Mouse (Mus musculus): ENCODE measurements around the gene Fndc1. TPM values are rescaled to one million over a fixed set of nuclear protein-coding genes. Genes with fewer than 3 reads are reported as not detected.
A peak's percentile ranks its signal among the peaks of the same experiment; 100 is the strongest.

Gene Fndc1
- total and polyA plus RNA-seq, 2 experiments from 2014 or later = 6.0 to 7.6 TPM

GRCm38 (mm10) chr17:7827586-7827985, 484 bp upstream of the Fndc1 start:
- H3K27me3 ChIP-seq (ENCODE audit: insufficient read depth, low read length) = peaks cover 20% of the 10 kb centered on the region; the same call in 1 of the 2 replicates
- H3K27ac ChIP-seq (ENCODE audit: low read depth, low read length) = no peak overlapping the region
- H3K9me3 ChIP-seq (ENCODE audit: low read length) = no peaks in the 10 kb centered on the region
- peak overlapping the region; percentile 56 for H3K4me3 ChIP-seq (ENCODE audit: low read depth, low read length)
- H3K36me3 ChIP-seq (ENCODE audit: insufficient read depth, low read length) = no peaks in the 10 kb centered on the region
- 0 out of 2 replicates have a peak, but pooled peaks cover 4% of the 10 kb centered on the region for H3K4me1 ChIP-seq (ENCODE audit: insufficient read depth, low read length)
- no peak overlapping the region for H3K9ac ChIP-seq (replicated peaks; ENCODE audit: low read length, poor library complexity, severe bottlenecking)
- TF ChIP-seq CTCF (IDR thresholded peaks at IDR 0.05) = no peak
- no peak for ATAC-seq (ENCODE audit: low FRiP score)
- peak overlapping the region; percentile 99 for H3K4me2 ChIP-seq (ENCODE audit: low read depth, low read length, poor library complexity, severe bottlenecking)
- 7% methylated on average over 16 of the region's 16 CpGs for WGBS
- DNase-seq (ENCODE audit: low spot score) = peak; percentile 30

- ATAC-seq (ENCODE audit: low FRiP score) = no peak
- DNase-seq (ENCODE audit: low spot score) = no peak
- Histone ChIP-seq H3K9ac (replicated peaks; ENCODE audit: low read length, poor library complexity, severe bottlenecking) (no peak overlapping the region), H3K4me2 (ENCODE audit: low read depth, low read length, poor library complexity, severe bottlenecking) (no peak overlapping the region), H3K27me3 (ENCODE audit: insufficient read depth, low read length) (peaks cover 20% of the 10 kb centered on the region; the same call in 1 of the 2 replicates), H3K4me1 (ENCODE audit: insufficient read depth, low read length) (peaks cover 4% of the 10 kb centered on the region; the same call in 1 of the 2 replicates), H3K9me3 (ENCODE audit: low read length) (no peaks in the 10 kb centered on the region), H3K36me3 (ENCODE audit: insufficient read depth, low read length) (no peaks in the 10 kb centered on the region), H3K27ac (ENCODE audit: low read depth, low read length) (no peak overlapping the region), H3K4me3 (ENCODE audit: low read depth, low read length) (no peak overlapping the region)
- no peak for TF ChIP-seq CTCF (IDR thresholded peaks at IDR 0.05)
- 72% methylated on average over 9 of the region's 9 CpGs for WGBS
Observed at GRCm38 (mm10) chr17:7825416-7825815, 1.7 kb downstream of the Fndc1 start.

GRCm38 (mm10) chr17:7821553-7822186, 5.4 kb downstream of the Fndc1 start:
- Histone ChIP-seq H3K4me3 (ENCODE audit: low read depth, low read length) (no peak overlapping the region), H3K9me3 (ENCODE audit: low read length) (no peaks in the 10 kb centered on the region), H3K36me3 (ENCODE audit: insufficient read depth, low read length) (no peaks in the 10 kb centered on the region), H3K27ac (ENCODE audit: low read depth, low read length) (no peak overlapping the region), H3K4me1 (ENCODE audit: insufficient read depth, low read length) (peaks cover under 1% of the 10 kb centered on the region; the same call in 1 of the 2 replicates), H3K27me3 (ENCODE audit: insufficient read depth, low read length) (0 out of 2 replicates have a peak, but pooled peaks cover 4% of the 10 kb centered on the region), H3K9ac (replicated peaks; ENCODE audit: low read length, poor library complexity, severe bottlenecking) (no peak overlapping the region), H3K4me2 (ENCODE audit: low read depth, low read length, poor library complexity, severe bottlenecking) (no peak overlapping the region)
- peak; percentile 93 for TF ChIP-seq CTCF (IDR thresholded peaks at IDR 0.05)
- ATAC-seq (ENCODE audit: low FRiP score) (no peak), DNase-seq (ENCODE audit: low spot score) (peak; percentile 57)
- 33% methylated on average over 17 of the region's 17 CpGs for WGBS

GRCm38 (mm10) chr17:7820176-7820575, 6.9 kb downstream of the Fndc1 start:
- Histone ChIP-seq H3K27me3 (ENCODE audit: insufficient read depth, low read length) (no peaks in the 10 kb centered on the region), H3K9ac (replicated peaks; ENCODE audit: low read length, poor library complexity, severe bottlenecking) (no peak overlapping the region), H3K4me1 (ENCODE audit: insufficient read depth, low read length) (no peaks in the 10 kb centered on the region; the same call in 1 of the 2 replicates), H3K4me3 (ENCODE audit: low read depth, low read length) (no peak overlapping the region), H3K36me3 (ENCODE audit: insufficient read depth, low read length) (no peaks in the 10 kb centered on the region), H3K4me2 (ENCODE audit: low read depth, low read length, poor library complexity, severe bottlenecking) (no peak overlapping the region), H3K9me3 (ENCODE audit: low read length) (no peaks in the 10 kb centered on the region), H3K27ac (ENCODE audit: low read depth, low read length) (no peak overlapping the region)
- WGBS = 87% methylated on average over 7 of the region's 7 CpGs
- DNase-seq (ENCODE audit: low spot score) (no peak), ATAC-seq (ENCODE audit: low FRiP score) (no peak)
- no peak for TF ChIP-seq CTCF (IDR thresholded peaks at IDR 0.05)

- WGBS = 60% methylated on average over 2 of the region's 2 CpGs
- Histone ChIP-seq H3K9ac (replicated peaks; ENCODE audit: low read length, poor library complexity, severe bottlenecking) (no peak overlapping the region), H3K27ac (ENCODE audit: low read depth, low read length) (no peak overlapping the region), H3K4me2 (ENCODE audit: low read depth, low read length, poor library complexity, severe bottlenecking) (no peak overlapping the region), H3K27me3 (ENCODE audit: insufficient read depth, low read length) (no peaks in the 10 kb centered on the region), H3K4me3 (ENCODE audit: low read depth, low read length) (no peak overlapping the region), H3K36me3 (ENCODE audit: insufficient read depth, low read length) (no peaks in the 10 kb centered on the region), H3K4me1 (ENCODE audit: insufficient read depth, low read length) (no peaks in the 10 kb centered on the region; the same call in 1 of the 2 replicates), H3K9me3 (ENCODE audit: low read length) (no peaks in the 10 kb centered on the region)
- TF ChIP-seq CTCF (IDR thresholded peaks at IDR 0.05) = no peak
- DNase-seq (ENCODE audit: low spot score) = no peak
- no peak for ATAC-seq (ENCODE audit: low FRiP score)
Observed at GRCm38 (mm10) chr17:7816602-7817001, 10.5 kb downstream of the Fndc1 start.

- Histone ChIP-seq H3K27ac (ENCODE audit: low read depth, low read length) (no peak overlapping the region), H3K9ac (replicated peaks; ENCODE audit: low read length, poor library complexity, severe bottlenecking) (no peak overlapping the region), H3K9me3 (ENCODE audit: low read length) (no peaks in the 10 kb centered on the region), H3K4me2 (ENCODE audit: low read depth, low read length, poor library complexity, severe bottlenecking) (no peak overlapping the region), H3K4me1 (ENCODE audit: insufficient read depth, low read length) (no peaks in the 10 kb centered on the region), H3K36me3 (ENCODE audit: insufficient read depth, low read length) (no peaks in the 10 kb centered on the region), H3K27me3 (ENCODE audit: insufficient read depth, low read length) (no peaks in the 10 kb centered on the region), H3K4me3 (ENCODE audit: low read depth, low read length) (no peak overlapping the region)
- ATAC-seq (ENCODE audit: low FRiP score) (no peak), DNase-seq (ENCODE audit: low spot score) (no peak)
- TF ChIP-seq CTCF (IDR thresholded peaks at IDR 0.05) = no peak
- 66% methylated on average over 3 of the region's 3 CpGs for WGBS
Observed at GRCm38 (mm10) chr17:7814433-7814832, 12.7 kb downstream of the Fndc1 start.
